ENCODE assay signal across 8 mouse cellular contexts in the genomic region with DNA sequence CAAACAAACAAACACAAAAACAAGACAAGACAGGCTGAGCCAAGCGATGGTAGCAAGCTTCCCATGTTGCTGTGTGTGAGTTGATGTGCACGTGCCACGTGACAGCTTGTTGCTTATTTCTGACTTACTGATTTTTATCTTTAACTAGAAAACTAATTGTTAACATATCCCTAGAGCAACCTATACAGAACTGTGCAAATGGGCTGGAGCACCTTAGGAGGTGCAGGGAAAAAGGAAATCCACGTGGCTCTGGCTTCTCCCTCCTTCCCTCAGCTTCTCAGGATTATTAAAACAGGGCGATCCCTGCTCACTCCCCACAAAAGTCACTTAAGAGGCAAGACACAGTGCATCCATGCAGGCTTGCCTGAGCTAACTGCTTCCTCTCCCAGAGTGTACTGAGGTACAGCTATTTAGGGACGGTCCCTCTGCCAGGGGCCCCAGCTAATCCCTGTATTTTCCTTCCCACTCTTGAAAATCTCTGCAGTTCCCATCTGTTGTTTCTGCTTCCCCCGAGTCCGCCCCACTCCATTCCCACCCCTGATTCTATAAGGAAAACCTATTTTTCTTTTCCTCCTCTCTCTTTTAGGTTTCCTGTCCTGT. TPM values are rescaled to one million over a fixed set of nuclear protein-coding genes. Genes with fewer than 3 reads are reported as not detected.
DNase-seq lines count a peak whose midpoint lies in the region; ATAC-seq and TF ChIP-seq lines count a peak whose summit lies in the region.

No protein-coding gene starts in this region.

- H3K36me3 ChIP-seq in embryonic facial prominence, embryonic 15.5 days = no peaks in the 10 kb centered on the region
- no peaks in the 10 kb centered on the region for H3K36me3 ChIP-seq in intestine, postnatal 0 days (ENCODE audit: control insufficient read depth, insufficient read depth)
- H3K36me3 ChIP-seq in midbrain, embryonic 16.5 days (ENCODE audit: control insufficient read depth, insufficient read depth, low read length) = no peaks in the 10 kb centered on the region

- peak overlapping the region; percentile 29; the same call in 1 of the 2 replicates for H3K9ac ChIP-seq in embryonic facial prominence, embryonic 15.5 days
- no peak overlapping the region for H3K9ac ChIP-seq in intestine, postnatal 0 days (ENCODE audit: low read depth, low read length)
- no peak overlapping the region for H3K9ac ChIP-seq in midbrain, embryonic 16.5 days (ENCODE audit: low read depth, low read length)

- H3K9me3 ChIP-seq in embryonic facial prominence, embryonic 15.5 days (replicated peaks) = no peaks in the 10 kb centered on the region
- no peaks in the 10 kb centered on the region for H3K9me3 ChIP-seq in intestine, postnatal 0 days (ENCODE audit: control insufficient read depth)
- no peaks in the 10 kb centered on the region for H3K9me3 ChIP-seq in midbrain, embryonic 16.5 days (replicated peaks; ENCODE audit: control insufficient read depth, low read length, poor library complexity, severe bottlenecking)

- no peak for DNase-seq in layer of hippocampus, adult 2 months (ENCODE audit: low spot score in 2 of 2)
- DNase-seq in layer of hippocampus, adult 11-12 months (ENCODE audit: low spot score) = no peak
- DNase-seq in layer of hippocampus, postnatal 25 days (ENCODE audit: extremely low spot score in 1 of 2, low spot score in 1 of 2) = no peak
- no peak for DNase-seq in spleen, adult 18-20 months
- no peak for DNase-seq in adrenal gland, adult 18-20 months (ENCODE audit: low spot score in 2 of 2)

- no peak for TF ChIP-seq CTCF in layer of hippocampus, adult 2 months (conservative IDR thresholded peaks at IDR 0.05)
- TF ChIP-seq CTCF in intestine, postnatal 0 days (IDR thresholded peaks at IDR 0.05; ENCODE audit: low read depth) = no peak

- peak overlapping the region; percentile 64 for H3K4me3 ChIP-seq in layer of hippocampus, adult 2 months
- peak overlapping the region; percentile 47 for H3K4me3 ChIP-seq in embryonic facial prominence, embryonic 15.5 days (replicated peaks)
- peak overlapping the region; percentile 42 for H3K4me3 ChIP-seq in intestine, postnatal 0 days (ENCODE audit: low read depth, low read length)
- no peak overlapping the region; the same call in 1 of the 2 replicates for H3K4me3 ChIP-seq in midbrain, embryonic 16.5 days (ENCODE audit: low read depth, low read length)

- ATAC-seq in embryonic facial prominence, embryonic 15.5 days (ENCODE audit: insufficient number of reproducible peaks, low FRiP score, low TSS enrichment, low read depth) = no peak
- no peak for ATAC-seq in intestine, postnatal 0 days
- peak; percentile 21; the same call in 1 of the 2 replicates for ATAC-seq in midbrain, embryonic 16.5 days

- H3K4me2 ChIP-seq in embryonic facial prominence, embryonic 15.5 days (replicated peaks) = peak overlapping the region; percentile 59
- peak overlapping the region; percentile 74 for H3K4me2 ChIP-seq in intestine, postnatal 0 days (replicated peaks; ENCODE audit: low read depth)
- H3K4me2 ChIP-seq in midbrain, embryonic 16.5 days (ENCODE audit: low read length) = peak overlapping the region; percentile 61

- H3K4me1 ChIP-seq in embryonic facial prominence, embryonic 15.5 days = peaks cover 24% of the 10 kb centered on the region
- peaks cover 3% of the 10 kb centered on the region; the same call in 1 of the 2 replicates for H3K4me1 ChIP-seq in intestine, postnatal 0 days (replicated peaks; ENCODE audit: control insufficient read depth, insufficient read depth, low read length)
- H3K4me1 ChIP-seq in midbrain, embryonic 16.5 days (ENCODE audit: control insufficient read depth, insufficient read depth, low read length) = peaks cover 15% of the 10 kb centered on the region; the same call in 1 of the 2 replicates

- H3K27ac ChIP-seq in layer of hippocampus, adult 2 months = peak overlapping the region; percentile 89
- H3K27ac ChIP-seq in embryonic facial prominence, embryonic 15.5 days (replicated peaks) = peak overlapping the region; percentile 78
- H3K27ac ChIP-seq in intestine, postnatal 0 days (ENCODE audit: low read depth, low read length) = no peak overlapping the region
- no peak overlapping the region for H3K27ac ChIP-seq in midbrain, embryonic 16.5 days (ENCODE audit: low read length)

- WGBS in embryonic facial prominence, embryonic 15.5 days = 15% methylated on average over 8 of the region's 8 CpGs
- WGBS in intestine, postnatal 0 days = 62% methylated on average over 8 of the region's 8 CpGs
- WGBS in midbrain, embryonic 16.5 days = 36% methylated on average over 8 of the region's 8 CpGs

- H3K27me3 ChIP-seq in embryonic facial prominence, embryonic 15.5 days = no peaks in the 10 kb centered on the region
- H3K27me3 ChIP-seq in intestine, postnatal 0 days (replicated peaks; ENCODE audit: control insufficient read depth, insufficient read depth, low read length) = no peaks in the 10 kb centered on the region
- no peaks in the 10 kb centered on the region for H3K27me3 ChIP-seq in midbrain, embryonic 16.5 days (ENCODE audit: control insufficient read depth, insufficient read depth, low read depth, low read length)

RNA-seq across cellular contexts. Expression of a gene that starts 0.6 kb away (rescaled TPM):
- total RNA-seq in layer of hippocampus, adult 2 months (2021) = 10 to 100 TPM; 27.6 to 27.8 TPM
- polyA plus RNA-seq in embryonic facial prominence, embryonic 15.5 days (2015; fragmentation: Nextera tagmentation; extraction: Ambion mirVana) = 10.5 and 11.5 TPM in 2 replicates
- 1.5 and 2.8 TPM in 2 replicates for polyA plus RNA-seq in intestine, postnatal 0 days (2015; fragmentation: Nextera tagmentation; extraction: Ambion mirVana)
- 2.3 and 4.1 TPM in 2 replicates for polyA plus RNA-seq in midbrain, embryonic 16.5 days (2015; fragmentation: Nextera tagmentation; extraction: Ambion mirVana)
- total RNA-seq in layer of hippocampus, postnatal 25 days (2021) = 10 to 100 TPM; 20.3 to 23.3 TPM
- 10 to 100 TPM; 13.0 to 14.0 TPM for total RNA-seq in adrenal gland, adult 18-20 months (2021)

Comparison
In these comparisons a context has a peak if more than half of its experiments do, and no peak if none do; other contexts are left out.
1. H3K27ac ChIP-seq: peak in layer of hippocampus, adult 2 months (single experiment) and embryonic facial prominence, embryonic 15.5 days (single experiment); none in intestine, postnatal 0 days (single experiment) and midbrain, embryonic 16.5 days (single experiment).
2. Peak in every context shown above with its lines, with median percentiles within 50 percentile points of each other: H3K4me2 ChIP-seq.